Mouse (Mus musculus) limb, embryonic 12.5 days (tissue): ENCODE results near the gene Zfp607b. TPM values are rescaled to one million over a fixed set of nuclear protein-coding genes. Genes with fewer than 3 reads are reported as not detected.
A peak's percentile ranks its signal among the peaks of the same experiment; 100 is the strongest.

Experiments
- ATAC-seq: fragments of 200-750 bp; cut with Nextera tagmentation; 2 replicates; pipeline ENCODE4 v1.8.0; 2017; ENCODE audit warnings: low read depth, moderate TSS enrichment; ENCODE audit not compliant: insufficient number of reproducible peaks, insufficient read depth, low FRiP score, low TSS enrichment
- H3K27ac ChIP-seq: fragments of 300-500 bp; sonication (generic); 2 replicates; pipeline ENCODE4 v1.5.1; 2016; ENCODE audit warnings: mild to moderate bottlenecking, moderate library complexity
- H3K27me3 ChIP-seq: fragments of 300-500 bp; sonication (generic); 2 replicates; pipeline ENCODE4 v1.6.1; 2016; ENCODE audit warnings: mild to moderate bottlenecking, moderate library complexity
- H3K36me3 ChIP-seq: fragments of 300-500 bp; sonication (generic); 2 replicates; pipeline ENCODE4 v1.6.1; 2016; ENCODE audit warnings: mild to moderate bottlenecking, moderate library complexity
- H3K4me1 ChIP-seq: fragments of 300-500 bp; sonication (generic); replicated peaks from 2 replicates; pipeline ENCODE4 v1.6.1; 2016
- H3K4me2 ChIP-seq: fragments of 300-500 bp; sonication (generic); 2 replicates; pipeline ENCODE4 v1.6.1; 2016; ENCODE audit warnings: mild to moderate bottlenecking, moderate library complexity
- H3K4me3 ChIP-seq: fragments of 300-500 bp; sonication (generic); replicated peaks from 2 replicates; pipeline ENCODE4 v1.5.1; 2016; ENCODE audit warnings: mild to moderate bottlenecking
- H3K9ac ChIP-seq: fragments of 300-500 bp; sonication (generic); replicated peaks from 2 replicates; pipeline ENCODE4 v1.6.1; 2016; ENCODE audit warnings: mild to moderate bottlenecking, moderate library complexity
- H3K9me3 ChIP-seq: fragments of 300-500 bp; sonication (generic); 2 replicates; pipeline ENCODE4 v1.6.1; 2016; ENCODE audit warnings: mild to moderate bottlenecking, moderate library complexity
- WGBS: fragments of 180-500 bp; shearing (Covaris S2); methylation state at CpG from one replicate; pipeline ENCODE4 v1.1.7; 2016; 5-methylcytosine and 5-hydroxymethylcytosine counted together
- polyA plus RNA-seq: library from polyadenylated mRNA; unstranded; fragments of >200 nt; fragmentation: Nextera tagmentation; extraction: Ambion mirVana; gene quantifications from 2 replicates; pipeline ENCODE4 v1.2.1, GENCODE M21; 2016

Gene Zfp607b
- polyA plus RNA-seq, 1 experiment from 2014 or later, result 3.7 TPM

- H3K36me3 ChIP-seq, result peaks cover 57% of the 10 kb centered on the region
- no peak for ATAC-seq
- 27% methylated on average over 53 of the region's 53 CpGs for WGBS
- no peak overlapping the region for H3K27ac ChIP-seq
- no peaks in the 10 kb centered on the region for H3K9me3 ChIP-seq
- H3K4me2 ChIP-seq, result no peak overlapping the region
- no peak overlapping the region for H3K4me3 ChIP-seq
- H3K9ac ChIP-seq, result no peak overlapping the region
- peaks cover 8% of the 10 kb centered on the region for H3K4me1 ChIP-seq
- H3K27me3 ChIP-seq, result peaks cover 81% of the 10 kb centered on the region
Measured at GRCm38 (mm10) chr7:27657824-27658395, 31.2 kb upstream of the Zfp607b start.

GRCm38 (mm10) chr7:27658712-27659663 lies 30.2 kb upstream of the Zfp607b start:
- 54% methylated on average over 14 of the region's 14 CpGs for WGBS
- Histone ChIP-seq H3K36me3 (peaks cover 62% of the 10 kb centered on the region), H3K4me1 (peaks cover 3% of the 10 kb centered on the region), H3K9ac (no peak overlapping the region), H3K4me2 (no peak overlapping the region), H3K9me3 (no peaks in the 10 kb centered on the region), H3K27me3 (peaks cover 70% of the 10 kb centered on the region), H3K27ac (no peak overlapping the region), H3K4me3 (no peak overlapping the region)
- no peak for ATAC-seq

- Histone ChIP-seq H3K27me3 (peaks cover 40% of the 10 kb centered on the region), H3K9me3 (no peaks in the 10 kb centered on the region), H3K9ac (no peak overlapping the region), H3K4me2 (no peak overlapping the region), H3K36me3 (peaks cover 74% of the 10 kb centered on the region), H3K4me3 (no peak overlapping the region), H3K27ac (no peak overlapping the region), H3K4me1 (no peaks in the 10 kb centered on the region)
- WGBS, result 93% methylated on average over 4 of the region's 4 CpGs
- no peak for ATAC-seq
Measured at GRCm38 (mm10) chr7:27662038-27662437, 27.1 kb upstream of the Zfp607b start.

GRCm38 (mm10) chr7:27673064-27673574 lies 16.0 kb upstream of the Zfp607b start:
- H3K9ac ChIP-seq, result peak overlapping the region; percentile 93
- H3K4me3 ChIP-seq, result peak overlapping the region; percentile 96
- H3K27me3 ChIP-seq, result no peaks in the 10 kb centered on the region
- H3K4me2 ChIP-seq, result peak overlapping the region; percentile 100
- peaks cover 22% of the 10 kb centered on the region for H3K4me1 ChIP-seq
- 61% methylated on average over 9 of the region's 9 CpGs for WGBS
- H3K36me3 ChIP-seq, result peaks cover 35% of the 10 kb centered on the region
- H3K27ac ChIP-seq, result no peak overlapping the region
- H3K9me3 ChIP-seq, result no peaks in the 10 kb centered on the region
- ATAC-seq, result no peak

GRCm38 (mm10) chr7:27673575-27674131 lies 15.5 kb upstream of the Zfp607b start:
- Histone ChIP-seq H3K36me3 (peaks cover 29% of the 10 kb centered on the region; the same call in 1 of the 2 replicates), H3K27me3 (no peaks in the 10 kb centered on the region), H3K4me3 (peak overlapping the region; percentile 96), H3K27ac (no peak overlapping the region), H3K4me1 (peaks cover 22% of the 10 kb centered on the region), H3K9me3 (no peaks in the 10 kb centered on the region), H3K4me2 (peak overlapping the region; percentile 100), H3K9ac (peak overlapping the region; percentile 93)
- peak; percentile 6; the same call in 1 of the 2 replicates for ATAC-seq
- 4% methylated on average over 51 of the region's 52 CpGs for WGBS

- H3K36me3 ChIP-seq, result peaks cover 24% of the 10 kb centered on the region; the same call in 1 of the 2 replicates
- H3K27ac ChIP-seq, result peak overlapping the region; percentile 95
- peaks cover 22% of the 10 kb centered on the region for H3K4me1 ChIP-seq
- no peak for ATAC-seq
- H3K9ac ChIP-seq, result peak overlapping the region; percentile 93
- H3K4me3 ChIP-seq, result peak overlapping the region; percentile 96
- WGBS, result under 1% methylated on average over 31 of the region's 38 CpGs
- H3K27me3 ChIP-seq, result no peaks in the 10 kb centered on the region
- H3K9me3 ChIP-seq, result no peaks in the 10 kb centered on the region
- peak overlapping the region; percentile 100 for H3K4me2 ChIP-seq
Measured at GRCm38 (mm10) chr7:27674195-27674521, 15.0 kb upstream of the Zfp607b start.

- Histone ChIP-seq H3K27me3 (no peaks in the 10 kb centered on the region), H3K36me3 (peaks cover 20% of the 10 kb centered on the region; the same call in 1 of the 2 replicates), H3K4me3 (peak within 1 kb of the TSS; percentile 96), H3K4me2 (peak within 1 kb of the TSS; percentile 100), H3K9me3 (no peaks in the 10 kb centered on the region), H3K9ac (peak within 1 kb of the TSS; percentile 93), H3K4me1 (peaks cover 22% of the 10 kb centered on the region), H3K27ac (peak within 1 kb of the TSS; percentile 95)
- peak; percentile 97 for ATAC-seq
- under 1% methylated on average over 31 of the region's 31 CpGs for WGBS
Measured at GRCm38 (mm10) chr7:27674522-27675221, 14.5 kb upstream of the Zfp607b start, which contains the start of gene Map3k10. Gene Map3k10 (minus strand): TSS chr7:27674598.

- Histone ChIP-seq H3K36me3 (peaks cover 16% of the 10 kb centered on the region; the same call in 1 of the 2 replicates), H3K27ac (no peak overlapping the region), H3K9me3 (no peaks in the 10 kb centered on the region), H3K4me1 (peaks cover 22% of the 10 kb centered on the region), H3K27me3 (no peaks in the 10 kb centered on the region), H3K4me3 (peak overlapping the region; percentile 96), H3K9ac (no peak overlapping the region; the same call in 1 of the 2 replicates), H3K4me2 (peak overlapping the region; percentile 100)
- ATAC-seq, result no peak
- WGBS, result 39% methylated on average over 14 of the region's 14 CpGs
Measured at GRCm38 (mm10) chr7:27675222-27675612, 13.9 kb upstream of the Zfp607b start.

GRCm38 (mm10) chr7:27683218-27683617 lies 5.9 kb upstream of the Zfp607b start:
- Histone ChIP-seq H3K27ac (no peak overlapping the region), H3K9ac (no peak overlapping the region), H3K4me2 (no peak overlapping the region), H3K27me3 (no peaks in the 10 kb centered on the region; the same call in none of the 2 replicates), H3K4me1 (peaks cover 5% of the 10 kb centered on the region), H3K36me3 (no peaks in the 10 kb centered on the region), H3K4me3 (no peak overlapping the region), H3K9me3 (no peaks in the 10 kb centered on the region)
- WGBS, result 86% methylated on average over 2 of the region's 2 CpGs
- ATAC-seq, result no peak

- no peaks in the 10 kb centered on the region for H3K36me3 ChIP-seq
- peak overlapping the region; percentile 43 for H3K4me2 ChIP-seq
- no peak overlapping the region for H3K9ac ChIP-seq
- no peaks in the 10 kb centered on the region for H3K9me3 ChIP-seq
- ATAC-seq, result no peak
- 32% methylated on average over 5 of the region's 5 CpGs for WGBS
- H3K4me1 ChIP-seq, result peaks cover 13% of the 10 kb centered on the region
- H3K27me3 ChIP-seq, result no peaks in the 10 kb centered on the region; the same call in none of the 2 replicates
- no peak overlapping the region for H3K27ac ChIP-seq
- H3K4me3 ChIP-seq, result 0 out of 2 replicates have a peak overlapping the region, but pooled peaks have one; percentile 10
Measured at GRCm38 (mm10) chr7:27685220-27685619, 3.9 kb upstream of the Zfp607b start.
